Mouse (Mus musculus) lung, postnatal 0 days (tissue): ENCODE measurements at regions not wholly inside any gene's neighbourhood (a gene's known extent, or its start where the extent isn't known, plus 50 kb on each side); places are given as distances from the start of the nearest gene placed in this dataset.

Experiments used
- CTCF ChIP-seq: IDR thresholded peaks from 2 replicates; pipeline ENCODE4 v1.5.1; 2016; ENCODE audit warnings: antibody characterized with exemption, mild to moderate bottlenecking
- EP300 ChIP-seq: IDR thresholded peaks from 2 replicates; pipeline ENCODE4 v1.6.1; 2016; ENCODE audit warnings: antibody characterized with exemption, mild to moderate bottlenecking, control low read depth

DNA sequence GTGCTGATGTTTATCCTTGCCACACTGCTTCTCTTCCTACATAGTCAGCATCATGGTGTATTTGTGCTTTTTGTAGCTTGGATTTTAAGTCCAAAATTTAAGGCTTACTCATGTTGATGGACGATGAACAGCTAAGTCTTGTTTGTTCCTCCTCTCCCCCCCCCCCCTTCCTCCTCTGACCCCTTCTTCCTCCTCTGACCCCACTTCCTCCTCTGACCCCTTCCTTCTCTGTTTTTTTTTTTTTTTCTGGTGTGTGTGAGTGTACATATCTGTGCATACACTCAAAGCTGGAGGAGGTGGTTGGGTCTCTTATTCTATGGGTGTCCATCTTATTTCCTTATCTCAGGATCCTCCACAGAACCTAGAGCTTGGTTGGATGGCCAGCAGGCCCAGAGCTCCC, 87.0 kb upstream of the Lsm6 start:
- TF ChIP-seq CTCF: no peak
- no peak for TF ChIP-seq EP300
